Mouse (Mus musculus): ENCODE data around the gene Prkg1.
"Not testable (repeated sequence)": the region's sequence is repeated elsewhere in the genome, so short reads cannot be mapped to it uniquely, and the experiment has no call there.

Gene Prkg1

DNA sequence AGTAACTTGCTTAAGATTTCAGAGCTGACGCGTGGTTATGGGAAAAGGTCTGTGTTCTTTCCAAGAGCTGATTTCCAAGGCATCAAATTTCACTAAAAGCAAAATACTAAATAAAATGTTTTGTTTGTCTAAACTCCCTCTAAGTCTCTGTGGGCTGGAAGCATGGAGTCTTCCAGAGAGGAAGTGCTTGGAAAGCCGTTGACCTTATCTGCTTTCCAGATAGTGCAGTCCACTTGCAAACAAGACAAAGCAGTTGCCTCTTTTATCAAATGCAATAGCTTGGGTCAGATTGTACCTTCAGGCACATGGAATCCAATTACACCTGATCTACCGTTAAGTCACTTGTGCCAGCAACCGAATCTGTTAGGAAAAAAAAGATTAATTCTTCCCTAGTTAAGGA, 340.5 kb downstream of the Prkg1 start:
- no peak for DNase-seq

DNA sequence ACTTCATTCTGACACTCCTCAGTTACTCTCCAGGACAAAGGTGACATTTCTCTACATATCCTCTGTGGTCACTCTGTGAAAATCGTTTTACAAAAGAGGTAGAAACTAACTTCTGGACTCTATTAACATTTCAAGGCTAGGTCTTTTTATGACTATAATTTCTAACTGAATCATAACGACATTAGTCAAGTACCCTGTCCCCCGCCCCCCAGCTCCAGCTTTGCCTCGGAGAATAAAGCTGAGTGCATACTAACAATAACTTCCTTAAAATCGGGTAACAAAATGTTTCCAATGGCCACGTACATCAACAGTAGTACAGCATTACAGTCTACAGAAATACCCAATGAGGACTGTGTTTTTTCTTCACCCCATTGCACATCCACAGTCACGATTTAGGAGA, 351.3 kb downstream of the Prkg1 start:
- no peak for DNase-seq

DNA sequence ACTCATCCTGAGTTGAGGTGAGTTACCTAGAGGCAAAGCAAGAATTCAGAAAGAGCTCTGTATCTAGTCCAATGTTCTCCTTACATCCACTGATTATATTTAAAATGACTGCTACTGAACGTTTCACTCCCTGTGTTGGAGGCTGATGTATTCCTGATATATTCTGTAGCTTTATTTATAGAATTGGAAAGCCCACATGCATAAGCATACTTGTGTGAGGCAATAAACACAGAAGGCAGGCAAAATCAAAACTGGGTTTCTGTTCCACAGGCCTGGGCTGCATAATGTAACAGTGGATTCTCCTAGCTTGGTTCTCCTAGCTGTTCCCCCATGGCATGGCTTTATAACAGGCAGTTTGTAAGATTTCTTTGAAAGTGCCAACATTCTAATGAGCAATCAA, 368.7 kb downstream of the Prkg1 start:
- no peak for DNase-seq

DNA sequence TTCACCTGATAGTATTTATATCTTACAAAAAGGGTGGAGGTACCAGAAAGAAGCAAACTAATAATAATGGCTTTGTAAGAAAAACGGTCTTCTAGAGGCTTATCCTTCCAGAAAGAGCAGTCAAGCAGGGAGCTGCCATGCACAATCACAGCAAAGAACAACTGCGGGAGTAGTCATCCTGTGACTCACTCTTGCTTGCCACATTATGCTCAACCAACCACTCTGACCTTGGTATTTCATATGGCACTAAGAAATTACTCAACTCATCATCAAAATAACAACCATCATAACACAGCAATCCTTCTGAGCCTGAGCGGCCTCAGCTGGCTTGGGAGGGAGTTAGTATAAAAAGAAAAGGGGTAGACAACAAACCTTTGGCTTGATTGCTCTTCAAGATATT, 379.5 kb downstream of the Prkg1 start:
- DNase-seq: no peak

DNA sequence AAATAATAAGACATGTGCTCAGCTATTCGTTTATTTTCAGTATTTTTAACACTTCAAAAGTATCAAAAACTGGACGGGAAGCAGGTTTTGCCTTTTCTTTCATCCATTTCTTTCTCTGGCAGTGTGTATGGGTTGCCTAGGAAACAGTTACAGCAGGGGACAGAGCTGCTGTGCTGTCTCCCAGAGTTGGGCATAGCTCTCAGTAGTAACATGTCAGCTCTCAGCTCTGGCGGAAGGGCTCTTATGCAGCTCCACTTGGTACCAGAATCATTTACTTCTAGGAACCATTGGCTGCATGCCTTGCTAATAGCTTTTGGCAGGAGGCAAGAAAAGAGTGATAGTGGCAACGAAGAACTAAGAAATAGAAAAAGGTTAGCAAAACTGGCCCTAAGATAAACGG, 381.0 kb downstream of the Prkg1 start:
- DNase-seq: no peak

DNA sequence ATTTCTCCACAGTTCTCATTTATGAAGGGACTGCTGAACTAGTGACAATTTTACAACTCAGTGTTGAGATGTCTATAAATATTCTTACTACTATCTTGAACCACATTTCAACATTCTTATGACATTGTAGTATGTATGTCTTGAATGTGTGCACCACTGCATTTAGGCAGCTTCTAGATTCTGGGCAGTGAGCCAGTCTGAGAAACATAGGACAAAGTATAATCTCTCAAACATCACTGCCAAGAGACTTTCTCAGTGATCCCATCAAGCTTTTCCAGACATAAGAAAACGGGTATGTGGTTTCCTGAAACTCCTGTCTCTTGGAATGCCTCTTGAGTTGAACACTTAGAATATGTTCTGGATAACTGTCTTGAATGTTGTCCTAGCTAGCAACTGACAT, 394.7 kb downstream of the Prkg1 start:
- no peak for DNase-seq

DNA sequence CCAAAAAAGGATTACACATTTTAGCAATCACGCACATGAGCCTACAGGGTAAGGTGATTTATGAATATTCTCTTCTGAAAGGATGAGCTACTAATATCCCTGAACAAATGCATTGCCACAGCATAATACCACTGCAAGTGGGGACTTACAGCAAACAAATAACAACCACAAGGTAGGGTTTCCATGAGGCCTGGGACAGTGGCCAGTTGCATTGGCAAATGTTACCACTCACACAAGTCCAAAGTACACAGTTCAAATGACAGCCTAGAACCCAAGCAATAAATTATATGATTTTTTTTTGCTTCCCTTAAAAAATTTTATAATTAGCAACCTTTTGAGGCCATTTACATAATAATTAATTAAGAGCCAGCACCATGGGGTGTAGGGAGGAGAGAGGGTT, 395.7 kb downstream of the Prkg1 start:
- no peak for DNase-seq

DNA sequence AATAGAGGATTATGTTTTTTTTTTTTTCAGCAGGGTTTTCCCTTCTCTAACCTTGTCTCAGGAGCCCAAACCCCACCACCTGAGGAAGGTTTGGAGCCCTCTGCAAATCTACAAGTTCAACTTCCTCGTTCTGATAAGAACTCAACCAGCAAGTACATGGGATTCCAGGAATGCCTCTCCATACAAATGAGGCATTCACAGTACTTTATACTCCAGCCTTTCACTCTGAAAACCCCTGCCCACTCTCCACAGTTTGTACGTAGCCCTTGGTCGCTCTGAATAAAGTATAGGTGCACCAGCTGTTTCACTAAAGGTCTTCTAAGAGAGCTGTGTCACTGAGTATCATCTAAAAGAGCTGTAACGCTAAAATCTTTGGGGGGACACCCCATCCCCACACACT, 402.8 kb downstream of the Prkg1 start:
- DNase-seq: no peak

DNA sequence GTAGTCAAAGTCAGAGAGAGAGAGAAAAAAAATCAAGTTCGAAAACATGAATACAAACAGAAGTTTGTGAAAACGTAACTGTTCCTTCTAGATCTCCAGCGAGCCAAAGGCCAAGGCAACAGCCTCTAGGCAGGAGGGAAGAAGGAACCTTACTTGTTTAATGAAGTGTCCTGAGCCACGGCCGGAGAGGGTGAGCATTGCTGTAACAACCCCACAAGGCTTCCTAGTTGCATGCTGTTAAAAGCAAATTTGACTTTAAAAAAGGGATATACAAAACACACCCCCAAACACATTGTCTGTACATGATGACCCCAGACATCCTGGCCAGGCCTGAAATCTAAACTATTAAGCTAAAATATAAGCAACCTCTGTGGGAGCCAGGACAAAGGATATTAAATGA, 403.3 kb downstream of the Prkg1 start:
- no peak for DNase-seq

DNA sequence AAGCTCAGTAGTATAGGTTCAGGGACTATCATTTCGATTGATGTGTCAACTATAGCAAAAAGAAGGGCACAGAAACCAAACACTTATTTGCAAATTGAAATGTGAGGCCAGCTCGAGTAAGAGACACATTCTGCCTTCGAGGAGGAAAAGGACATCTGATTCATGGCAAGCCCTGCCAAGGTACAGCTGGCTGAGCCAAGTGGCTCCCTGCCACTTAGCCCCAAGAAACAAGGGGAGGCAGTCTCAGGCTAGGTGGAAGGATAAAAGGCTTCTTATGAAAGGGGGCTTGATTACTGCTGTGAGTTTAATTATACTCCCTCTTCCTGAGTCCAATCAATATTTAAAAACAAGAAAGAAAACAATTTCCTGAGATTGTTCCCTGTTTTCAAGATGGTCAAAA, 403.7 kb downstream of the Prkg1 start:
- peak; percentile 20 for DNase-seq

DNA sequence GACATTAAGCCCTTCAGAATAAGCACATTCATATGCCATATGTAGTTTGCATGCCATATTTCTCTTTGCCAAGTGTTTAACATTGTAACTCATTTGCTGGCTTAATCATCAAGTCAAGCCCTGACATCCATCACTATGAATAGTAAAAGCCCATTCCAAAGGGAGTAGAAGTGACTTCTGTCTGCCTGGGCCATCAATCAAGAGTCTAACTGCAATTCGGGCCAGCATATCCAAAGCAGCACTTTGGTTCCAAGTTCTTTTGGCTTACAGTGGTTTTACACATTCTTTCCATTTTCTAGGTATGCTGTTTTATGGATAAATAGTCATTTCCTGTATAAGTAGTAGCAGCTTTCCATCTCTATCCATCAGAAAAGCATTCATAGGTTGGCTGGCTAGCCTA, 409.9 kb downstream of the Prkg1 start:
- DNase-seq: no peak

DNA sequence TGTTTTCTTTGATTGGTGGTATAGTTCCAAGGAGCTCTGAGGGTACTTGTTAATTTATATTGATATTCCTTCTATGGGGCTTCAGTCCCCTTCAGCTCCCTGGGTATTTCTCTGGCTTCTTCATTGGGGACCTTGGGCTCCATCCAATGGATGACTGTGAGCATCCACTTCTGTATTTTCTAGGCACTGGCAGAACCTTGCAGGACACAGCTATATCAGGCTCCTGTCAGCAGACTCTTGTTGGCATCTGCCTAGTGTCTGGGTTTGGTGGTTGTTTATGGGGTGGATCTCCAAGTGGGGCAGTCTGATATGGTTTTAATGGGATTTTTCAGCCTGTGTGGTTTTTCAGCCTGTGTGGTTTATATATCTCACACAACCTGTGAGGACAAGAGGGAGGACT, 412.0 kb downstream of the Prkg1 start:
- DNase-seq: not testable (repeated sequence)

DNA sequence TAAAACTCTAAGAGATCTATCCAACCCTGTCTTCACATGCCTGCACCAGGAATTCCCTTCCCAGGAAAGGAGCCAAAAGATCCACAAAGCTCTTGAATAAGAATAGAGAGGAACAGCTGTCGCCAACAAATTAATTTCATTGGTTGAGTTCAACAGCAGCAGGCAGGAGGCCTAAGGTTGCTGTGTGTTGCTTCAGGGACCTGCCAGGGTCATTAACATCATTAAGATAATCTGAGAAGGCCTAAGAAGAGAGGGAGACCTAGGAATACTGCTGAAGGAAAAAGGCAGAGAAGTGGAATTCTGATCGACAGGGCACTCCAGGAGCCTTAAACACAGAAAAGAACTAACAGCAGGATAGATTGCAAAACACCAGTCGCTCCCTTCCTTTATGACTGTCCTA, 413.0 kb downstream of the Prkg1 start:
- DNase-seq: no peak

DNA sequence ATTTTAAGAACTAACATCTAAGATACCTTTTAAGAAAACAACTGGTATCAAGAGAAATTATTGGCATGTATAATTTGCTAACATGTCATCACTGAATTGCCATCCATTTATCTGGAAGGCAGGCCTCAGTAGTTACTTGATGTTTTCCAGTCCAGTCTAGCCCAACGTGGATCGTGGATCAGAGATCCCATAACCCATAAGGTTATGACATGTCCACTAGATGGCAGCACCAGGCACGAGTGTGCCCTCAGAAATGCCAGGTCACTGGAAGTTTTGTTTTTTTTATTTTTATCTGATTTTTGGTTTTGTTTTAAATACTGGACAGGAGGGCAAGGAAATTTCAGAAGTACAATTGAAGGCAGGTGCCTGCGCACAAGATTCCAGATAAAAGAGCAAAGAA, 422.7 kb downstream of the Prkg1 start:
- peak; percentile 8 for DNase-seq

DNA sequence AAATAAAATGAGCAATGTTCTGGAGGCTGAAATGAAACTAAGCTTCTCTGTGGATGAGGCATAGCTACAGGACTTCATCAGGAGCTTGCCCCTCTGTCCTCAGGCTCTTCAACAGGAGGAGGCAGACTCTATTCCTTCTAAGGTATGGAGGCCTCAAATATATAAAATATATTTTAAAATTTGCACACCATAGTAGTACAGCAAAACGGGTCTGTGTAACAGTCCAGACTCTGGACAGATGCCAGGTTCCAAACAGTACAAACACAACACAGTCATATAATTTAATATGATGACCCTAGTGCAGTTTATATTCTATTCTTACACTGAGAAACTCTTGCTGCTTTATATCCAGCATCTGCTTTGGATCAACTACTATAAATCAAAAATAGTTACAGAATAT, 423.9 kb downstream of the Prkg1 start:
- no peak for DNase-seq

DNA sequence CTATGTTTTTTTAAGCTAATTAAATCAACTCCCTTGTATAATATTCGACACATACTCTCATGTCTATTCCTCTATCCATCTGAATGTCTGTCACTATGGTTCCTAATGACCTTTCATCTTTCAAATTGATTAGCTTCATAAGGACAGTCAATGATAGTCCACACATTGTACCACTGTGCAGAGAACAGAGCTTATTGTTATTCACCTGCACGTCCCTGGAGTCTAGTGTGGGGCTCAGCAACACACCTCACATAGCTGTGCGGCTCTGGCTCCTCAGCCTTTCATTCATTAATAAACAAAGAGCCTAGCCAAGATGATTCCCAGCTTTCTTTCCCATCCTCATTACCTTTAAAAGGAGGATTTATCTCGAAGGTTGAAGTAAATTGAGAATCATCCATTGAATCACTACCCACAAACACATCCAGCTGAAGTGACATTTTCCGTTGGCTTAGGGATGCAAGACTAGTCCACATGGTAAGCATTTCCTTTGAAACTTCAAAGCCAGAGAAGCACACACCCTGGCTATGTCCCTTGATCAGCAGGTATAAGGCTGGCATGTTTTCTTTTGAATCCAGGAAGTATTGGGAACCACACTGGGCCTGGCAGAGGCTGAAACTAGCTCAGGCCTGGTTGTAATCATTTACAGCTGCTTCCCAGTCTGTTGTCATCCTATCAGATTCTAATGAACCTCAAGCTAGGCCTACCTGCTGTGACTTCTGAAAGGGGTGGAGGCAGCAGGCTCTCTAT, 426.3 kb downstream of the Prkg1 start:
- no peak for DNase-seq

DNA sequence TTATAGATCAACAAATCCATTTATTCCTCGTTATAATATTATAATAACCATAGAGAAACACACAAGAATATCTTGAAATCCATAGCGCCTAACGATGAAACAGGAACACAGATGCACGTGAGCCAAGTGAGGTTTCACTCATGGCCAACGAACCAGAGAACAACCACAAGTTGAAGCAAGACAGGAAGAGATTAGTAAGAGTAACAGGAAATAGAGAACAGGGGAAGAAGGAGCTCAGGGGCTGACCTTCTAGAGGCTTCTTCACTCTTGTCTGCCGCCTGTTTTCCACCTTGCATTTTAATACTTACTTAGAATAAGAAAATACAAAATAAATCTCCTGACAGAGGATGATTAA, 427.0 kb downstream of the Prkg1 start:
- DNase-seq: no peak

DNA sequence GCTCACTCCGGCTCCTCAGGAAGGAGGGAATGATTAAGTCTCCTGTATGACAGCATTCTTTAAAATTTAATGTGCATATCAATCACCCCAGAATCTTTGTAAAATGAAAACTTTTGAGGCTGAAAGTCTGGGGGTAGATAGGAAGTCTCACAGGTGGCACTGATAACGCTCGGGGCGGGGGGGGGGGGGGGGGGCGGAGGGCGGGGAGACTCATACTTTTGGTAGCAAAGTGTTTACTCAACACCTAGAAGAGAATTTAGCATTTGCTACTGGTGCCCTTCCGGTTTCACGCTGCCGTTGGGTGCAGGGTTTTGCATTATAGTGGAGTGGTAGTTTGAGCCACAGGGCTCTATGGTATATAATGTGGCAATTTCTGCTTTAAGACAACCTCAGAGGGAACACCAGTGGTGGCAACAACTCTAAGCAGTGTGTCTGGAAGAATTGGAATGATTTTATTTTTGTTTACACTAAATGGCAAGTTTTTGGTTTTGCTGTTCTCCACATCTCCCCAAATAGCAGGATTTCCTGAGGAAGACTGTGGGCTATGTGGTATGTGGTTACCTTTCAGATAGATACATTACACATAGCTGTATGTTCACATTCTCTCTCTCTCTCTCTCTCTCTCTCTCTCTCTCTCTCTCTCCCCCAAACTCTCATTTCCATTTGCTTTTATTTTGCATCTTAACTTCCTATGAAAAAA, 427.5 kb downstream of the Prkg1 start:
- DNase-seq: no peak

DNA sequence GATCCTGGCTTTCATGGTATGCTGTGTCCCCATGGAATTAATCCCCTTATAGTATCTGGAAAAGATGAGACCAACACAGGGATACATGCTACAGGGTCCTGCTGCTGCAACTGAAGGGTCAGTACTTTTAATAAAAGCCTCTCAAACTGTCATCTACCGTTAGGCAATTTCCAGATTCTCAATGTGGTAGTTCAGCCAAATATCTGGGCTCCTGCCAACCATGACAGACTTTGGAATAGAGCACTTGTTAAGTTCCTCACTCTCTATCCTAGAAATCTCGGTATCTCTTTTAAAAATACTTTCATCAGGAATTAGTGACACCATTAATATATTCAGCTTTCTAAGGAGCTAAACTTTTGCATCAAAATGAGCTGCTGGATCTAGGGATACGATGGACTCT, 428.5 kb downstream of the Prkg1 start:
- DNase-seq: no peak

DNA sequence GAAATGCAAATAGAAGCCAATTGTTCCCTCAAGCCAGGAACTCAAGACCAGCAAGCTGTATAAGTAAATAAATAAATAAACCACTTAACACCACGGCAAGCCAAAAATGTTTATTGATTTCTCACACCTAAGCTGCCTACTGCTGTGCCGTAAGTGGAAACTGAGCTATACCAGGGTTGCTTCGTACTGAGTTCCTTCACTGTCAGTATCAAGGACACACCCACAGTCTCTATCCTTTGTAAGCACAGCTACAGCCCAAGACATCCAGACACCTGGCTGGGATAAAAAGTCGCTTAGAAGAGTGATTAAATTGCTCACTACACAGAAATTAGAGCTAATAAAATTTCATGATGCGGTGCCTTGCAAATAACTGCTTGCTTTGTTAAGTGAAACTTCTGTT, 434.9 kb downstream of the Prkg1 start:
- no peak for DNase-seq

DNA sequence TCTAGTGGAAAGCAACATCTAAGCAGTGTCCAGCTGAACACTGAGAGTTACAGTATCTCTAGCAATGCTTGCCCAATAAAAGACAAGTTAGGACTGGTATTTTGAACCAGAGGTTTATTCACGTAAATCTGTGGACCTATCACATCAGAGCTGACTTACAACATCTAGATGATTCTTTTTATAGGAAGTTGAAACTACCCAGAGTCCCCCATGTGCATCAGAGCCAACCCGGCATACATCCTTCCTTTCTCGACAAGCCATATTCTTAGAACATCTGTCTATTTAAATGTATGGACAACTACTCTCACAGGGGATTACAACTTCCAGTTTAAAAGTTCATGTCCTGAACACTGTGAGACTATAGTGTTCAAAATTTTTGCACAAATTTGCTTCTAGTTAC, 460.1 kb downstream of the Prkg1 start:
- DNase-seq: no peak

DNA sequence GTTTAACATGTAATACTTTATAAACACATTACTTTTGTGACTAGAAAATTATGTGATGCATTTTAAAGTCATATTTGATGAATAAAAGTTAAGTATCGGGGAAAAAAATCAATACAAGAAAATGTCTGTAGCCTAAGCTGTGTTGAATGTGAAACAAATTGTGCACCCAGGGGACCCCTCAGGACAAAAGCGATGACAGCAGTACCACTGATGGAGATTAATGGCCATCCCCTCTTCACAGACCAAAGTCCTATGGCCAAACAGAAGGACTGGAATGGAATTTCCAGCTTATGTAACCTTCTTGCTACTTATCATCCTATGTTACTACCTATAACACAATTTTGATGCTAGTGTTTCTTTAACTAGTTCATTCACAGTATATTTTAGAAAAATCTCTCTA, 473.6 kb downstream of the Prkg1 start:
- no peak for DNase-seq

DNA sequence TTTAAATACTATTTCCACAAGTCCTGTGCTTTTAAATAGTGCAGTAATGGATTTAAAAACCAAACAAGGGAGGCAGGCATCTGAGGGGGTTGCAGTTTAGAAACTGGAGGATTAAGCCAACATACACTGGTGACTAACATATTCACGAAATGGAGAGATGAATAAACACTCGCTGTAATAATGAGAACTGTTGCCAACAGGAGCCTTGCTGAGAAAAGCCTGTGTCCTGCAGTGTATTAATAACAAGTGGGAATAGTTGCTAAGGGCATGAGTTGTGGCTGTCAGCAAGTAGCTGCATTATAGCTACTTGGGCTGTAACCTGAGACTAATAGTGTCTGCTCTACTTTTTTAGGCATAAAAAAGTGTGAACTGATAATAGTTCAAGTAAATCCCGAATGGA, 480.3 kb downstream of the Prkg1 start:
- no peak for DNase-seq

DNA sequence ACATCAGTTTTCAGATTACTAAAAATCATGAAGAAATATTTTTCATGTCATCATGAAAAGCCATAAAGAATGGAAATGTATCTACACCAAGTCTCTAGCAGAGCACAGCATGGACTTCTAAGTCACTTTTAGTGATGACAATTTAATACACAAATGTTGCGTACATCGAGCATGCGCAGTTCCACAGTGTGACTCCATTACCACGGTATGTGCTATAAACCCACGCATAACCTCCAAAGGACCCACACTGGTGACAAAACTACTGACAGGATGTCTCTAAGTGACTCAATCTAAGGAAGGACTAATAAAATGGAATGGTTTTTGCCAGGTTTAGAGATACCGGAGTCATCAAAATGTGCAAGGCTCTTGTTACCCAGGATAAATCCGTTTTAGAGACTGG, 480.7 kb downstream of the Prkg1 start:
- DNase-seq: no peak

DNA sequence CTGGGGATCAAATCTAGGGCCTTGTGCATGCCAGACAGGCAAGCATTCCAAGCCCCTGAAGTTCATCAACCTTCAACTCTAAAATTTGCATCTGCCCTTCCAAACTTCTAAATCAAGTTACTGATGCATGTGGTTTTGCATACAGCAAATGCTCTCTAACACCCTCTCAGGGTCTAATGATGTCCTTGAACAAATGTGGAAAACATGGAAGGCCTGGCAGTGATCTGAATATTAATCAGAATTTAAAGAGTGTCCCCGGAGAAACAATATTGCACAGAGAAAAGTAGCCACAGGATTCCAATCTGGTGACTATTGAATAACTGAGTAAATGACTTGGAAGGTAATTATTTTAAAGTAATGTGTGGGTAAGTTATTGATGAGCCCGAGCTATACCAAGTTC, 481.2 kb downstream of the Prkg1 start:
- no peak for DNase-seq
